Mouse (Mus musculus) naive thymus-derived CD4-positive, alpha-beta T cell, adult 5 months (primary cell): Measurements from ENCODE around the gene Olfr1141. TPM values are rescaled to one million over a fixed set of nuclear protein-coding genes. Genes with fewer than 3 reads are reported as not detected.

Source experiments
- polyA plus RNA-seq: library from polyadenylated mRNA; unstranded; fragments of 100-300 nt; shearing (Covaris generic); gene quantifications from one replicate; pipeline ENCODE4 v1.2.1, GENCODE M21; 2017

The Olfr1141 gene
- polyA plus RNA-seq: not detected

DNA sequence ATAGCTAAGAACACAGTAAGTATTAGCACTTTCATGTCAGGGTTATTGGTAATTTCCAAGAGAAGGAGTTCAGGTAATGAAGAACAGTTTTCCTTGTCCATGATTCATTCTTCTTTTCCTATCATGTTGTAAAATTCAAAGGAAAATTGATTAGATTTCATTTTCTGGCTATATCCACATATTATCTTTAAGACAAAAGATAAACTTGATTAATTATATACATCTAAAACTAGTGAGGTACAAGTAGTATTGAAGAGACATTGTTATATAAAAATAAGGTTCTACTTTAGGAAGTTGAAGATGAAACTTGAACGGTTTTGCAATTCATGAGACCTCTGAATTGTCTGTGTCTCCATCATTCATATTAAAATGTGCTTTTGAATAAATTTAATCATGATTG, at the start of gene Olfr1141:
TSS of gene Olfr1141 (minus strand) at position 101 of the 400 bp plus-strand sequence.

DNA sequence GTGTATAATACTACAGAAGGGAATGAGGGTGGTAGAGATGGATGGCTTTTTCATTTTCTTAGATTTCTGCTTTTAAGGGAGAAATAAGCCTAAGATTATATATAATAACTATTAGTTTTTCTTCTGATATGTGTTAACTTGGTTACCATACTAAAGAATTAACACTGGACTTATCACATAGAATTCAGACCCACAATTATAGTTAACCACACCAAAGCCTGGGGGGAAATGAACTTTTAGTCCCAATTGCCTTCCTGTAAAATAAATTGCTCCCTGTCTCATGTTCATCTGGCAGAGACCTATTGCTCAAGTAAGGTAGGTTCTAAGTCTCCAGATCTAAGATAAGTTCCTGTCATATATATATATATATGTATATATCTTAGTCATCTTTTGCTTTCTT, 46.5 kb upstream of the Olfr1141 start, which contains the start of gene Olfr1143:
TSS of gene Olfr1143 (plus strand) at position 301 of the 400 bp plus-strand sequence.

GRCm38 (mm10) chr2:87779183-87779582, 25.4 kb upstream of the Olfr1141 start, which contains the start of gene Olfr152:
Gene Olfr152 (plus strand): TSS chr2:87779483.

DNA sequence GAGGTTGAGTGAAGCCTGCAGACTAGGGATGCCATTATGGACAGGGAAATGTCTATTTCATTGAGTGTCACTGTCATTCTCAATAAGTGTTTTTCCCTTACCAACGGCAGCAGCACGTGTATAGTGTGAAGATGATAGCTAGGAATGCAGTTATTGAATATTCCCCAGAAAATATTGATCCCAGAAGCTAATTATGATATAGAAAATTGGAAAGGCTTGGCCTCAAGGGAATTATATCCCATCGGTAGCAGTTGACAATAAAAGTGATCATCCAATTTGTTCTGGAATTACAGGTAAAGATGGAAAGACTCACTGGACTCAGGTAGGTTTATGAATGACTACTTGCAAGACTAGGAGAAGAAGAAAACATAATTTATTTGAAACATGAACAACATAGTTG, 10.3 kb downstream of the Olfr1141 start, which contains the start of gene Olfr1140:
TSS of gene Olfr1140 (plus strand) at position 301 of the 400 bp plus-strand sequence.

DNA sequence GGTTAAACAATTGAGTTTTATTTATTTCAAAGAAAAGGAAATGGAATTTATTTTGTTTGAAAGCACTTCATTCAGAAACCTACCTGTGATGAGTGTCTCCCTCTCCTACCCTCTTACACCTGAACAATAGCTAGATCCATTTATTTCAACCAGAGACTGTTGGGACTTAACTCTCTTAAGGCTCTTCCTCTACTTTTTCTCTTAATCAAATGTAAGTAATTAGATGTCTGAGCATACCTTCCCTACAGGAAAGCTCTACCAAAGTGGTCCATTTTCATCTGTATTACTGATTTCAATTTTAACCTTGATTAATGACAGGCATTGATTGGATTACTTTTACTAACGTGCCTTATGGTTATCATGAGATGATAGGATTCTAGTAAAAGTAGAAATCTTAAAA, 13.9 kb downstream of the Olfr1141 start, which contains the start of gene Olfr1138:
TSS of gene Olfr1138 (minus strand) at position 101 of the 400 bp plus-strand sequence.

DNA sequence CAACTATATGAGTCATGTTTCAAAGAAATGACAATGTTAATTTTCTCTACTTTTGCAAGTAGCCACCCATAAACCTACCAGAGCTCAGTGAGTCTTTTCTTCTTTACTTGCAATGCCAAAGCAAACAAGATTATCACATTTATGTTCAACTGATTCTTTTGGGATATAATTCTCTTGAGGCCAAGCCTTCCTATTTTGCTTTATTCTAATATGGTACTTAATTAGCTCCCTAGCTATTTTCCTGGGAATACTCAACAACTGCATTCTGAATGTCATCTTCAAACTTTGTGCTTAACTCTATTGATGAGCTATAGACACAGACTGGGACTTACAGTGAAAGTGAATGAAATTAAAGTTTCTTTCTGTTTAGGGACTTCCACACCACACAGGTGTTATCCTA, 40.7 kb downstream of the Olfr1141 start, which contains the start of gene Olfr1137:
TSS of gene Olfr1137 (minus strand) at position 101 of the 400 bp plus-strand sequence.

Other genes with a start within 250 kb of the Olfr1141 start
- not detected for gene Pramel6, start 247.4 kb downstream of the Olfr1141 start, polyA plus RNA-seq
- gene Olfr153, start 222.2 kb downstream of the Olfr1141 start, polyA plus RNA-seq: not detected
- gene Olfr1128, start 208.4 kb downstream of the Olfr1141 start, polyA plus RNA-seq: not detected
- not detected for gene Olfr1129, start 180.1 kb downstream of the Olfr1141 start, polyA plus RNA-seq
- not detected for gene Olfr1130, start 147.8 kb downstream of the Olfr1141 start, polyA plus RNA-seq
- gene Olfr1131, start 126.9 kb downstream of the Olfr1141 start, polyA plus RNA-seq: not detected
- not detected for gene Olfr1132, start 116.5 kb downstream of the Olfr1141 start, polyA plus RNA-seq
- gene Olfr1133, start 106.6 kb downstream of the Olfr1141 start, polyA plus RNA-seq: not detected
- not detected for gene Olfr1134, start 95.5 kb downstream of the Olfr1141 start, polyA plus RNA-seq
- gene Olfr1135, start 80.3 kb downstream of the Olfr1141 start, polyA plus RNA-seq: not detected
- not detected for gene Olfr1136, start 60.0 kb downstream of the Olfr1141 start, polyA plus RNA-seq
- gene Olfr1137, start 40.8 kb downstream of the Olfr1141 start, polyA plus RNA-seq: not detected
- not detected for gene Olfr1138, start 14.0 kb downstream of the Olfr1141 start, polyA plus RNA-seq
- not detected for gene Olfr1140, start 10.2 kb downstream of the Olfr1141 start, polyA plus RNA-seq
- gene Olfr152, start 25.5 kb upstream of the Olfr1141 start, polyA plus RNA-seq: not detected
- gene Olfr1143, start 46.6 kb upstream of the Olfr1141 start, polyA plus RNA-seq: not detected
- not detected for gene Olfr1145, start 55.8 kb upstream of the Olfr1141 start, polyA plus RNA-seq
- gene Olfr1148, start 76.5 kb upstream of the Olfr1141 start, polyA plus RNA-seq: not detected
- gene Olfr1150-ps1, start 90.0 kb upstream of the Olfr1141 start, polyA plus RNA-seq: not detected
- gene Olfr1151, start 101.9 kb upstream of the Olfr1141 start, polyA plus RNA-seq: 0.39 TPM
- gene Olfr1152, start 112.5 kb upstream of the Olfr1141 start, polyA plus RNA-seq: 0.07 TPM
- not detected for gene Olfr1153, start 141.0 kb upstream of the Olfr1141 start, polyA plus RNA-seq
- not detected for gene Olfr1154, start 151.2 kb upstream of the Olfr1141 start, polyA plus RNA-seq
- not detected for gene Olfr1155, start 191.1 kb upstream of the Olfr1141 start, polyA plus RNA-seq
- gene Olfr1156, start 199.1 kb upstream of the Olfr1141 start, polyA plus RNA-seq: 0.17 TPM
- gene Olfr1157, start 214.3 kb upstream of the Olfr1141 start, polyA plus RNA-seq: not detected
- gene Olfr74, start 220.7 kb upstream of the Olfr1141 start, polyA plus RNA-seq: not detected
- not detected for gene Olfr1158, start 236.1 kb upstream of the Olfr1141 start, polyA plus RNA-seq